Mouse (Mus musculus) heart, embryonic 15.5 days (tissue): ENCODE data around the gene Ppfia2. TPM values are rescaled to one million over a fixed set of nuclear protein-coding genes. Genes with fewer than 3 reads are reported as not detected.

ENCODE experiments used
- ATAC-seq: fragments of 200-750 bp; cut with Nextera tagmentation; replicated peaks from 2 replicates; pipeline ENCODE4 v1.8.0; 2017; ENCODE audit warnings: low read depth, moderate TSS enrichment; ENCODE audit not compliant: insufficient number of reproducible peaks, insufficient read depth, low FRiP score
- H3K27ac ChIP-seq: fragments of 300-500 bp; sonication (generic); 2 replicates; pipeline ENCODE4 v1.5.1; 2015; ENCODE audit warnings: mild to moderate bottlenecking, inconsistent platforms
- H3K27me3 ChIP-seq: fragments of 300-500 bp; sonication (generic); 2 replicates; pipeline ENCODE4 v1.6.1; 2015; ENCODE audit warnings: inconsistent platforms
- H3K36me3 ChIP-seq: fragments of 300-500 bp; sonication (generic); 2 replicates; pipeline ENCODE4 v1.6.1; 2015; ENCODE audit warnings: mild to moderate bottlenecking, inconsistent platforms
- H3K4me1 ChIP-seq: fragments of 300-500 bp; sonication (generic); replicated peaks from 2 replicates; pipeline ENCODE4 v1.6.1; 2015; ENCODE audit warnings: inconsistent platforms
- H3K4me2 ChIP-seq: fragments of 300-500 bp; sonication (generic); 2 replicates; pipeline ENCODE4 v1.6.1; 2015; ENCODE audit warnings: inconsistent platforms, mild to moderate bottlenecking, moderate library complexity
- H3K4me3 ChIP-seq: fragments of 300-500 bp; sonication (generic); 2 replicates; pipeline ENCODE4 v1.5.1; 2015; ENCODE audit warnings: mild to moderate bottlenecking, inconsistent platforms
- H3K9ac ChIP-seq: fragments of 300-500 bp; sonication (generic); 2 replicates; pipeline ENCODE4 v1.6.1; 2015; ENCODE audit warnings: mild to moderate bottlenecking, inconsistent platforms
- H3K9me3 ChIP-seq: fragments of 300-500 bp; sonication (generic); replicated peaks from 2 replicates; pipeline ENCODE4 v1.6.1; 2016; ENCODE audit warnings: inconsistent platforms
- WGBS: fragments of 180-500 bp; shearing (Covaris S2); methylation state at CpG from one replicate; pipeline ENCODE4 v1.1.7; 2015; ENCODE audit warnings: mixed read lengths; 5-methylcytosine and 5-hydroxymethylcytosine counted together
- polyA plus RNA-seq: library from polyadenylated mRNA; unstranded; fragments of >200 nt; fragmentation: Nextera tagmentation; extraction: Ambion mirVana; gene quantifications from 2 replicates; pipeline ENCODE4 v1.2.1, GENCODE M21; 2015

The Ppfia2 gene
- polyA plus RNA-seq, 1 experiment from 2014 or later, result 0.35 TPM

- H3K4me3 ChIP-seq, result no peak overlapping the region
- ATAC-seq, result no peak
- H3K4me2 ChIP-seq, result no peak overlapping the region
- H3K9me3 ChIP-seq, result no peaks in the 10 kb centered on the region
- no peak overlapping the region for H3K9ac ChIP-seq
- whole genome bisulfite sequencing, result 80% methylated on average over 1 of the region's 1 CpGs
- no peaks in the 10 kb centered on the region for H3K36me3 ChIP-seq
- no peaks in the 10 kb centered on the region for H3K27me3 ChIP-seq
- no peak overlapping the region for H3K27ac ChIP-seq
- H3K4me1 ChIP-seq, result no peaks in the 10 kb centered on the region
These were observed 354.1 kb downstream of the Ppfia2 start for GRCm38 (mm10) chr10:106824215-106824614.

- Histone ChIP-seq H3K4me1 (no peaks in the 10 kb centered on the region), H3K4me2 (no peak overlapping the region), H3K9ac (no peak overlapping the region), H3K36me3 (no peaks in the 10 kb centered on the region), H3K9me3 (no peaks in the 10 kb centered on the region), H3K4me3 (no peak overlapping the region), H3K27me3 (no peaks in the 10 kb centered on the region), H3K27ac (no peak overlapping the region)
- ATAC-seq, result no peak
- WGBS, result 73% methylated on average over 1 of the region's 1 CpGs
These were observed 368.3 kb downstream of the Ppfia2 start for GRCm38 (mm10) chr10:106838476-106838875.

- no peak overlapping the region for H3K9ac ChIP-seq
- H3K27ac ChIP-seq, result no peak overlapping the region
- WGBS, result 71% methylated on average over 6 of the region's 6 CpGs
- H3K36me3 ChIP-seq, result no peaks in the 10 kb centered on the region
- H3K27me3 ChIP-seq, result no peaks in the 10 kb centered on the region
- no peak for ATAC-seq
- H3K4me3 ChIP-seq, result no peak overlapping the region
- H3K4me1 ChIP-seq, result no peaks in the 10 kb centered on the region
- no peaks in the 10 kb centered on the region for H3K9me3 ChIP-seq
- H3K4me2 ChIP-seq, result no peak overlapping the region
These were observed 388.0 kb downstream of the Ppfia2 start for GRCm38 (mm10) chr10:106858106-106858505.

GRCm38 (mm10) chr10:106870233-106870632 is 400.1 kb downstream of the Ppfia2 start:
- Histone ChIP-seq H3K9me3 (no peaks in the 10 kb centered on the region), H3K27me3 (no peaks in the 10 kb centered on the region), H3K36me3 (no peaks in the 10 kb centered on the region), H3K4me2 (no peak overlapping the region), H3K4me1 (no peaks in the 10 kb centered on the region), H3K27ac (no peak overlapping the region), H3K9ac (no peak overlapping the region), H3K4me3 (no peak overlapping the region)
- no peak for ATAC-seq
- WGBS, result 65% methylated on average over 4 of the region's 4 CpGs

GRCm38 (mm10) chr10:106871847-106872246 is 401.7 kb downstream of the Ppfia2 start:
- no peaks in the 10 kb centered on the region for H3K4me1 ChIP-seq
- 68% methylated on average over 3 of the region's 3 CpGs for WGBS
- ATAC-seq, result no peak

GRCm38 (mm10) chr10:106872714-106873113 is 402.6 kb downstream of the Ppfia2 start:
- no peaks in the 10 kb centered on the region for H3K27me3 ChIP-seq
- no peak overlapping the region for H3K27ac ChIP-seq
- no peak overlapping the region for H3K4me2 ChIP-seq
- H3K36me3 ChIP-seq, result no peaks in the 10 kb centered on the region
- no peaks in the 10 kb centered on the region for H3K4me1 ChIP-seq
- 32% methylated on average over 1 of the region's 1 CpGs for WGBS
- H3K4me3 ChIP-seq, result no peak overlapping the region
- H3K9me3 ChIP-seq, result no peaks in the 10 kb centered on the region
- no peak for ATAC-seq
- no peak overlapping the region for H3K9ac ChIP-seq

More at GRCm38 (mm10) chr10:106871847-106872246, 401.7 kb downstream of the Ppfia2 start:
- no peaks in the 10 kb centered on the region for H3K27me3 ChIP-seq
- H3K27ac ChIP-seq, result no peak overlapping the region
- no peak overlapping the region for H3K4me2 ChIP-seq
- no peak overlapping the region for H3K4me3 ChIP-seq
- no peaks in the 10 kb centered on the region for H3K9me3 ChIP-seq
- no peak overlapping the region for H3K9ac ChIP-seq
- H3K36me3 ChIP-seq, result no peaks in the 10 kb centered on the region

DNA sequence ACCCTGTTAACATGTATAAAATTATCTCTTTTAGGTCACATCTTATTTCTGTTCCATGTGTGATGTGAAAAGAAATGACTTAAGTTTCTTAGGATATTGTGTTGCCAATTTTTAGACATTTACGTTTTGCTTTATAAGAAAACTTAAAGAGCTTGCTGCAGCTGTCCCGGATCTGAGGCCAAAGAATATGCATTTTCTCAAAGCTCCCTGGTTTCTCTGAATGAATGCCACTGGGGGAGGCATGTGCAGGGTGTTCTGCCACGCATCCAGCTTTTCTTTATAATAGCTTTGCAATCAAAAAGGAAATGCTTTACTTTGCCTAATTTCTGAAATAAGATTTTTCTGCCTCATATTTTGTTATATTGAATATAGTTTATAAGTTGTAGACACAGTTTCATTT is 411.2 kb downstream of the Ppfia2 start:
- H3K4me2 ChIP-seq, result no peak overlapping the region
- H3K4me3 ChIP-seq, result no peak overlapping the region
- H3K27me3 ChIP-seq, result no peaks in the 10 kb centered on the region
- H3K4me1 ChIP-seq, result no peaks in the 10 kb centered on the region
- H3K27ac ChIP-seq, result no peak overlapping the region
- H3K9me3 ChIP-seq, result no peaks in the 10 kb centered on the region
- no peak for ATAC-seq
- H3K36me3 ChIP-seq, result no peaks in the 10 kb centered on the region
- H3K9ac ChIP-seq, result no peak overlapping the region
- WGBS, result 59% methylated on average over 3 of the region's 3 CpGs

DNA sequence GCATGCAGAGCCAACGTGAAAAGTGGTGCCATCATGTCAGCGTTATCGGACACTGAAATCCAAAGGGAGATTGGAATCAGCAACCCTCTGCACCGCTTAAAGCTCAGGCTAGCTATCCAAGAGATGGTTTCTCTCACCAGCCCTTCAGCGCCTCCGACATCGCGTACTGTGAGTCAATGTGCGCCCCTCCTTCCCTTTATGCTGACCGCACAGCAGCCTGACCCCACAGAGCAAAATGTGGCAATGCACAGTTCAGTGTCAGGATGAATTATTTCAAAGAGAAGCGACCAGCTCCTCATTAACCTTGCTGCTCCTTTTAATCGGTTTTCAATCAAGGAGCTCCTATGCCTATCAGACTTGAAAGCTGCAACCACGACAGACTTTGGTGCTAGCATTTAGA is 426.2 kb downstream of the Ppfia2 start:
- Histone ChIP-seq H3K4me3 (no peak overlapping the region), H3K27me3 (no peaks in the 10 kb centered on the region), H3K9ac (no peak overlapping the region), H3K27ac (no peak overlapping the region), H3K4me1 (no peaks in the 10 kb centered on the region), H3K4me2 (no peak overlapping the region), H3K36me3 (no peaks in the 10 kb centered on the region), H3K9me3 (no peaks in the 10 kb centered on the region)
- no peak for ATAC-seq
- 67% methylated on average over 13 of the region's 13 CpGs for WGBS

- H3K27ac ChIP-seq, result no peak overlapping the region
- no peak overlapping the region for H3K9ac ChIP-seq
- H3K4me2 ChIP-seq, result no peak overlapping the region
- H3K4me3 ChIP-seq, result no peak overlapping the region
- no peaks in the 10 kb centered on the region for H3K27me3 ChIP-seq
- WGBS, result 53% methylated on average over 3 of the region's 3 CpGs
- ATAC-seq, result no peak
- H3K4me1 ChIP-seq, result no peaks in the 10 kb centered on the region
- no peaks in the 10 kb centered on the region for H3K9me3 ChIP-seq
- no peaks in the 10 kb centered on the region for H3K36me3 ChIP-seq
These were observed 440.0 kb downstream of the Ppfia2 start for GRCm38 (mm10) chr10:106910108-106910507.

GRCm38 (mm10) chr10:106913032-106913431 is 442.9 kb downstream of the Ppfia2 start:
- H3K27ac ChIP-seq, result no peak overlapping the region
- no peaks in the 10 kb centered on the region for H3K9me3 ChIP-seq
- 20% methylated on average over 2 of the region's 2 CpGs for WGBS
- no peak for ATAC-seq
- no peaks in the 10 kb centered on the region for H3K36me3 ChIP-seq
- H3K4me1 ChIP-seq, result no peaks in the 10 kb centered on the region
- no peak overlapping the region for H3K9ac ChIP-seq
- no peak overlapping the region for H3K4me3 ChIP-seq
- no peaks in the 10 kb centered on the region for H3K27me3 ChIP-seq
- no peak overlapping the region for H3K4me2 ChIP-seq

DNA sequence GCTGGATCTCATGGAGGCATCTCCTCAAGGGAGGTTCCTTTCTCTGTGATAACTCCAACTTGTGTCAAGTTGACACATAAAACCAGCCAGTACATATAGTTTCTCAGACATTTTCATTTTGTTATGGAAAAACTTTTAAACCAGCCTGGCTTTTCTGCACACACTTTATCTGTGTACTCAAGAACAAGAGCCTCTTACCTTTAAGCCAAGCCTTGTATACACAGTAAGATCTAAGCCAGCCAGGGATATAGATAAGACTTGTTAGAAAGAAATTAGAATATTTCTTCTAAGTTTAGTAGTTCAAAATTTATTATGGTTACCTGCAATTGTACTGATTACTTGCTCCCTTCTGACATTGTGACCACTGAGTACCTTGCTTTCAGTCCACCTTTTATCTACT is 444.1 kb downstream of the Ppfia2 start:
- Histone ChIP-seq H3K9ac (no peak overlapping the region), H3K4me1 (no peaks in the 10 kb centered on the region), H3K36me3 (no peaks in the 10 kb centered on the region), H3K4me3 (no peak overlapping the region), H3K4me2 (no peak overlapping the region), H3K27ac (no peak overlapping the region), H3K9me3 (no peaks in the 10 kb centered on the region), H3K27me3 (no peaks in the 10 kb centered on the region)
- ATAC-seq, result no peak

- H3K9ac ChIP-seq, result no peak overlapping the region
- no peak for ATAC-seq
- H3K4me3 ChIP-seq, result no peak overlapping the region
- H3K9me3 ChIP-seq, result no peaks in the 10 kb centered on the region
- no peaks in the 10 kb centered on the region for H3K4me1 ChIP-seq
- no peaks in the 10 kb centered on the region for H3K27me3 ChIP-seq
- no peaks in the 10 kb centered on the region for H3K36me3 ChIP-seq
- no peak overlapping the region for H3K27ac ChIP-seq
- H3K4me2 ChIP-seq, result no peak overlapping the region
These were observed 444.7 kb downstream of the Ppfia2 start for GRCm38 (mm10) chr10:106914822-106915221.
